Mouse (Mus musculus) ES-Bruce4 (cell line): ENCODE data around the gene Dpp6. TPM values are rescaled to one million over a fixed set of nuclear protein-coding genes. Genes with fewer than 3 reads are reported as not detected.
A peak's percentile ranks its signal among the peaks of the same experiment; 100 is the strongest.

Experiments used
- H3K27ac ChIP-seq: 2 replicates; pipeline ENCODE4 v1.5.1; 2012; ENCODE audit warnings: low read length, inconsistent platforms; ENCODE audit not compliant: insufficient read depth
- H3K27me3 ChIP-seq: 2 replicates; pipeline ENCODE4 v1.6.1; 2012; ENCODE audit warnings: mild to moderate bottlenecking, low read length, inconsistent platforms; ENCODE audit not compliant: control insufficient read depth, poor library complexity, insufficient read depth, severe bottlenecking
- H3K36me3 ChIP-seq: 2 replicates; pipeline ENCODE4 v1.6.1; 2012; ENCODE audit warnings: inconsistent platforms, mild to moderate bottlenecking, low read length, moderate library complexity; ENCODE audit not compliant: control insufficient read depth, poor library complexity, insufficient read depth, severe bottlenecking
- H3K4me1 ChIP-seq: one replicate; pipeline ENCODE4 v1.8.1; 2011; ENCODE audit warnings: low read length; ENCODE audit not compliant: control insufficient read depth, insufficient read depth
- H3K4me3 ChIP-seq: 2 replicates; pipeline ENCODE4 v1.5.1; 2011; ENCODE audit warnings: low read depth, mild to moderate bottlenecking, low read length
- H3K9ac ChIP-seq: 2 replicates; pipeline ENCODE4 v1.6.1; 2012; ENCODE audit warnings: low read depth, mild to moderate bottlenecking, inconsistent platforms; ENCODE audit not compliant: poor library complexity, severe bottlenecking
- H3K9me3 ChIP-seq: replicated peaks from 2 replicates; pipeline ENCODE4 v1.6.1; 2012; ENCODE audit warnings: mild to moderate bottlenecking, low read length, inconsistent platforms; ENCODE audit not compliant: control insufficient read depth, poor library complexity, insufficient read depth, severe bottlenecking
- CTCF ChIP-seq: IDR thresholded peaks from one replicate; pipeline ENCODE4 v1.8.1; 2011; ENCODE audit warnings: low read depth, low read length
- EP300 ChIP-seq: IDR thresholded peaks from 2 replicates; pipeline ENCODE4 v1.6.1; 2011; ENCODE audit warnings: low read depth, low read length; ENCODE audit not compliant: insufficient read depth
- POLR2A ChIP-seq: IDR thresholded peaks from one replicate; pipeline ENCODE4 v1.8.1; 2011; ENCODE audit warnings: low read length; ENCODE audit not compliant: insufficient read depth
- polyA plus RNA-seq: library from polyadenylated mRNA; stranded (reverse); fragments of >200 nt; gene quantifications from 2 replicates; pipeline ENCODE4 v1.2.4, GENCODE M21; 2011; ENCODE audit warnings: low read depth; ENCODE audit not compliant: missing spikeins, insufficient read depth, insufficient read length

The Dpp6 gene
- polyA plus RNA-seq, 1 experiment, result 4.1 TPM

DNA sequence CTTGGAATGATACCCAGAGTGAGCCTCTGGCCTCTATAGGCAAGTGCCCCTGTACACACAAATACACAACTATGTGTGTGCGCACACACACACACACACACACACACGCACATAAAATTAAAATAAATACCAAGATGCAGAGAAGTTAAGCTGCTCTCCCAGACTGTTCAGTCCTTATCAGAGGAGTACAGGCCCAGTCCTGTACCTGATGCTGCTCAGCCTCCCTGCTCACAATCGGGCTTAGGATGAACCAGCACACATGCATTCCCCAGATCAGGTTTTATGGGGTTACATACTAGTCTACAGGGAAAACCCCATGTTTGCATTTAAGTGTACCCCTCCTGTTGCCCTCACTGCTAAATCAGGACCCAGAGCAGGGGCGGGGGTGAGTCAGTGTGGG lies 847.1 kb downstream of the Dpp6 start:
- no peak overlapping the region for H3K27ac ChIP-seq
- no peaks in the 10 kb centered on the region for H3K36me3 ChIP-seq
- no peaks in the 10 kb centered on the region for H3K9me3 ChIP-seq
- no peak overlapping the region for H3K9ac ChIP-seq
- no peaks in the 10 kb centered on the region for H3K4me1 ChIP-seq
- H3K27me3 ChIP-seq, result no peaks in the 10 kb centered on the region
- no peak overlapping the region for H3K4me3 ChIP-seq
- TF ChIP-seq POLR2A (no peak), CTCF (no peak), EP300 (no peak)

DNA sequence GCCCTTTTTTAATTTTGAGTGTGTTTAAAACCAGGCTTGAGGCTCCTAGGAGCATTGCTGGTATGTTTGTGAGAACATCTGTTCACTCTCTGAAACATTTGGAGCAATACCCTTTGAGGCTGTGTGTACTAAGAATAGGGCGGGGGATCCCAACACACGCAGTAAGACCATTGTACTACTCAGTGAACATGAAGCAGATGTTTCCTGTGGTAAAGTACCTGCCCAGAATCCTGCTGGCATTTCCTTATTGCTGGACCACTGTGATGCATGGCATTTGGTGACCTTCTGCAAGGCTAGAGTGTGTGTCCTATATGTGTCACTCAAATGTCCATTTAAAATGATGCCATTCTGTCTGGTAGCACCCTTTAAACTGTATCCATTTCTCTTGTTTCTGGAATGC lies 854.5 kb downstream of the Dpp6 start:
- no peak for TF ChIP-seq EP300
- TF ChIP-seq POLR2A, result no peak
- TF ChIP-seq CTCF, result no peak
- no peaks in the 10 kb centered on the region for H3K4me1 ChIP-seq
- H3K9ac ChIP-seq, result no peak overlapping the region

DNA sequence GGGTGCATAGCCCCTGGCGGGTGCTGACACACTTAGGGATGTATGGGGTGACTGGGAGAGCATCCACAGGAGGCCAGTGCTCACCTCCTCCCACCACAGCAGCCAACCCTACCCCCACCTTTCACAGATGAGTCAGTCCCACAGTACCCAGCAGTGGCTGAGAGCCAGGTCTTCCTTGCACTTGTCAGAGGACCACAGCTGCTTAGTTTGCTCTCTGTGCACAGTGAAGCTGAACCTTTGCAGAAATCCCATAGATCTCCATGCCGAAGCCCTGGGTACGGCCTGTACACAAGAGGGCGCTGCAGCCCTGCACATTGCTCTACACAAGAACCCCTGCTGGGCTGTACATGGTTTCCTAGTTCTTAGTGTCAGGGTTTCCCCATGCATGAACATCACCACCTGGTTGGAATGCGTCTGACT lies 860.3 kb downstream of the Dpp6 start:
- Histone ChIP-seq H3K4me3 (no peak overlapping the region), H3K36me3 (no peaks in the 10 kb centered on the region), H3K9ac (no peak overlapping the region), H3K27ac (no peak overlapping the region), H3K4me1 (no peaks in the 10 kb centered on the region), H3K27me3 (no peaks in the 10 kb centered on the region), H3K9me3 (no peaks in the 10 kb centered on the region)
- TF ChIP-seq POLR2A (no peak), CTCF (peak; percentile 60)

More for the DNA sequence above, 854.5 kb downstream of the Dpp6 start:
- H3K9me3 ChIP-seq, result no peaks in the 10 kb centered on the region
- H3K27ac ChIP-seq, result no peak overlapping the region
- H3K36me3 ChIP-seq, result no peaks in the 10 kb centered on the region
- H3K4me3 ChIP-seq, result no peak overlapping the region
- H3K27me3 ChIP-seq, result no peaks in the 10 kb centered on the region

DNA sequence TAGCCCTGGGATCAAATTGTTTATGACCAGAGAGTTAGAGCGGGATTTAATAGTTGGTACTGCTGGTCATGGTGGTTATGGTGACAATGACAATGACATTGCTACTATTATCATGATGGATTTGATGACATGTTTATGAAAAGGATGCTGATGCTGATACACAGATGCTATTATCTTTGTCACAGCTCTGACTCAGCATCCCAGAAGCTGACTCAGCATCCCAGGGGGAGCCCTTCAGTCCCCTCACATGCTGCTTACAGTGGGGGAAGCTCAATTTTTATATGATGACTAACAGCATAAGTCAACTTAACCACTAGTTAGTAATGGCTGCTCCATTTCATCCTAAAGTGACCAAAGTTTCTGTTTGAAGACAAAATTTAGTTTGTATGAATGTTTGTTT lies 862.1 kb downstream of the Dpp6 start:
- H3K9me3 ChIP-seq, result no peaks in the 10 kb centered on the region
- no peaks in the 10 kb centered on the region for H3K4me1 ChIP-seq
- H3K9ac ChIP-seq, result no peak overlapping the region
- TF ChIP-seq EP300 (no peak), CTCF (no peak), POLR2A (no peak)
- H3K36me3 ChIP-seq, result no peaks in the 10 kb centered on the region
- no peak overlapping the region for H3K4me3 ChIP-seq
- H3K27me3 ChIP-seq, result no peaks in the 10 kb centered on the region
- H3K27ac ChIP-seq, result no peak overlapping the region

- Histone ChIP-seq H3K9ac (no peak overlapping the region), H3K4me1 (no peaks in the 10 kb centered on the region), H3K4me3 (no peak overlapping the region), H3K9me3 (no peaks in the 10 kb centered on the region), H3K27ac (no peak overlapping the region), H3K27me3 (no peaks in the 10 kb centered on the region), H3K36me3 (no peaks in the 10 kb centered on the region)
- no peak for TF ChIP-seq POLR2A
- TF ChIP-seq CTCF, result peak; percentile 75
Measured at GRCm38 (mm10) chr5:27680476-27680875, 863.5 kb downstream of the Dpp6 start.

- no peak for TF ChIP-seq CTCF
- Histone ChIP-seq H3K36me3 (no peaks in the 10 kb centered on the region), H3K27ac (no peak overlapping the region), H3K27me3 (no peaks in the 10 kb centered on the region), H3K9ac (no peak overlapping the region), H3K4me1 (no peaks in the 10 kb centered on the region), H3K9me3 (no peaks in the 10 kb centered on the region), H3K4me3 (no peak overlapping the region)
Measured at GRCm38 (mm10) chr5:27685162-27685561, 868.2 kb downstream of the Dpp6 start.

- Histone ChIP-seq H3K36me3 (no peaks in the 10 kb centered on the region), H3K4me3 (no peak overlapping the region), H3K4me1 (no peaks in the 10 kb centered on the region), H3K9me3 (no peaks in the 10 kb centered on the region), H3K27me3 (no peaks in the 10 kb centered on the region), H3K27ac (no peak overlapping the region), H3K9ac (no peak overlapping the region)
- TF ChIP-seq CTCF, result peak; percentile 28
- TF ChIP-seq POLR2A, result no peak
Measured at GRCm38 (mm10) chr5:27685923-27686322, 868.9 kb downstream of the Dpp6 start.
